Mouse (Mus musculus): ENCODE data around the gene Utrn.
A peak's percentile ranks its signal among the peaks of the same experiment; 100 is the strongest.

The Utrn gene

DNA sequence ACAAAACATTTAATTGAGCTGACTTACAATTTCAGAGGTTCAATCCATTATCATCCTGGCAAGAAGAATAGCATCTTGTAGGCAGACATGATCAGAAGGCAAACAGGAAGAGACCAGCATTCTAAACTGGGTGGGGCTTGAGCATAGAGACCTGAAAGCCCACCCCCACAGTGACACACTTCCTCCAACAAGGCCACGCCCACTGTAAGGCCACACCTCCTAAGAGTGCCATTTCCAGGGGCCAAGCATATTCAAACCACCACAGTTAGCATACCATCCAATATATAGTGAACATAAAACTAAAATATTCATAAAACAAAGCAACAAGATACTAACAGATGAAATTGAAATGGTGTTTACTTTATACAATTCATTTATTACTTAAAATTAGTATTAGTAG is 283.0 kb downstream of the Utrn start:
- no peak for DNase-seq

GRCm38 (mm10) chr10:12583473-12583872 is 285.7 kb downstream of the Utrn start:
- DNase-seq, result no peak

DNA sequence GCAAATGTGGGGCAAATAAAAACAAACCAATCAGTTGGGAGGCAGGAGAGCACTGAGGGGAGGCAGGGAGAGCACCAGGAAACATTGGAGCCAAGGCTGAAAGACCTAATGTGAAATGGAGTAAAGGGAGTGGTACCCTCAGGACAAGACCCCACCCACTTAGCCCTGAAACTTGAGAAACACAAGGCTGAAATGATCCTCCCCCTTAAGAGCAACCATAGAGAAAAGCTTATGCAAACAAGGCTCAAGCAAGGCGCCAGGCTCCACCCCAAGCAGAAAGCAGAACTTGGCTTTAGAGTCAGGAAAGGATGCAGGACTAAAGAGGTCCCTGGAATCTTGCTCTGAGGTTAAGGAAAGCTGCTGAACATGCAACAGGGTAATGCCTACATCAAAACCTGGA is 290.1 kb downstream of the Utrn start:
- peak; percentile 10 to 26 for DNase-seq

DNA sequence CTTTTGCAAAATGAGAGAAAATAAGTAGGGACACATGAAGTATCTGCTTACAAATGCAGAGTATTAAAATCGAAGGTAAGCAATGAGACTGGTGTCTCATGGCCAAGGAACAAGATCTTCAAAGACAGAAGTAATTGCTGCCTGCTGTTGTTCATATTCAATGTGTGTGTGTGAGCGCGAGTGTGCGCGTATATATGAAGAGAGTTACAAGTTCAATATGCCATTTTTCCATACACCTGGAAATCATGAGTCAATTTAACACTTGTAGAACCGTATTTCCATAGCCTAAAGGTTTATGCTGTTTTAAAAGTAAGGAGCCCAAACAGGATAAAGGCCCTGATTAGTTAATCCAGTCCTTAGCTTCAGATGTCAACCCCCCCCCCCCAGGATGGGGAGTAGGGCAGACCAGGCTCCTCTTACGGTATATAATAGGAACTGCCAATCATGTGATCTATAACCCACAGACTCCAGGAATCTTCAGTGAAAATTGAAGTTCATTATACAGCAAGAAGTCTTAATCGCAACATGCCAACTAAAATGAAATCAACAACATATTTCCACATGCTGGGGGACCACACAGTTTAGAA is 293.2 kb downstream of the Utrn start:
- no peak for DNase-seq

DNA sequence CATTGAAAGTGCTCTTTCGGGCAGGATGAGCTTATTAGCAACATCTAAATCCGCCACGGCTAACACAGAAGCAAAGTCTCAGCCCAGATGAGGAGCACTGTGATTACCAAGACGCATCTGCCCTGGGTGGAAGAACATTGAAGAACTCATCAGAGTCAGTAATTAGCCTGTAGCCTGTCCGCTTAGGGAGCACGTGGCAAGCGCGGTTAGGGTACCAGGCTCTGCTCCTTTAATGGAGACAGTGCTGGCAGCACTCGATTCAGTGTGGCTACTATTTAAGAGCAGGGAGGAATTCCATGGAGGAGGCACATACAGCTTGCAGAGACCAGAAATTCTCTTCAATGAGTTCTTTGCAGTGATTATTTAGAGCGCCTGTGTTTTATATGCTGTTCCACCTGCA is 294.4 kb downstream of the Utrn start:
- DNase-seq, result no peak

DNA sequence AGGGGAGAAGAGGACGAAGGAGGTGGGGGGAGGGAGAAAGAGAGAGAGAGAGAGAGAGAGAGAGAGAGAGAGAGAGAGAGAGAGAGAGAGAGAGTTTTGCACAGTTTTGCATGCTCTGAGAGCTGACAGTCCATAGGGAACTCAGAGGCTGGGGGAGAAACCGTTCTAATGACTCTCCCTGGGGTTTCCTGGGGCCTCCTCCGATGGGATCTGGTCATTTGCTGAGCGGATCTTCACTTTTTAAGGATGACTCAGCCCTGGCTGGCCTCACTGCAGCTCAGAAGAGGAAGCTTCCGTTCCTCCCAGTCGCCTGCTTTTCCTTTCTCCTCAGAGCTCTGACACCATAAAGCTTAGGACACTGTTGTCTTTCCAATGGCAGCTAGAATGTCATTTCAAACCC is 295.6 kb downstream of the Utrn start:
- peak in 1 of 2 experiments; percentile 2 for DNase-seq

DNA sequence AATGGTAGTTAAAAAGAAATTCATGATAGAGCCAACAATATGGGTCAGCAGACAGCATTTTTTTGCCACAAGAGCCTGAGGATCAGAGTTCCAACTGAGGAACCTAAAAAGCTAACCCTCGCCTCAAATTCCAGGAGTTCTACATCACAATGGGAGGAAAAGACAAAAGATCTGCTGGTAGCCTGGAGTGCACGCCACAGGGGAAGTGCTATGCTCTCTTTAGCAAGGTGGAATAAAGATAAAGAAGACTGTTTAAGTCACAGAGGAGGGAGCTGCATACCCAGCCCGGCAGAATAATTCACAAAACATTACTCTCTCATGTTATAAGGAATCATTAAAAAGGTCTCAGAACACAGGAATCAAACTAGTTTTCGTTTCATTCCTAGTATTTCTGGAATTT is 296.4 kb downstream of the Utrn start:
- no peak for DNase-seq

GRCm38 (mm10) chr10:12564425-12564824 is 304.7 kb downstream of the Utrn start:
- no peak for DNase-seq

- DNase-seq, result no peak
Measured at GRCm38 (mm10) chr10:12558810-12559209, 310.4 kb downstream of the Utrn start.

GRCm38 (mm10) chr10:12554090-12554718 is 315.0 kb downstream of the Utrn start:
- DNase-seq, result no peak

DNA sequence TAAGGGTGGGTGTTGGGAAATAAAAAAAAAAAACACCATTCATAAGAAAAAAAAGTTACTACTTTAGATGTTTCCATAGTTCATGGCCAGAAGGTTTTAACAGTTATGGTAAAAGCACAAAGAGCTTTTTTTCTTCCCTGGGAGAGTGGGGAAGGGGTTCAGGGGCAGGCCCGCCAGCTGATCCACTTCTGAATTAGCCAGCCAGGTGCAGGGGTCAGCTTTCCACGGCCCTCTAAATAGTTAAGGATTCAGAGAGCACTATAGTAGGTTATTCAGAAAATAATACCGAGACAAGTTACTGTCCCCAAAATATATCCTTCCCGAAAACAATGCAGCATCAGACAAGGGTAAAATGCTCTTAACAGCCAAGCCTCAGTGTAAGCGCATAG is 316.3 kb downstream of the Utrn start:
- no peak for DNase-seq

DNA sequence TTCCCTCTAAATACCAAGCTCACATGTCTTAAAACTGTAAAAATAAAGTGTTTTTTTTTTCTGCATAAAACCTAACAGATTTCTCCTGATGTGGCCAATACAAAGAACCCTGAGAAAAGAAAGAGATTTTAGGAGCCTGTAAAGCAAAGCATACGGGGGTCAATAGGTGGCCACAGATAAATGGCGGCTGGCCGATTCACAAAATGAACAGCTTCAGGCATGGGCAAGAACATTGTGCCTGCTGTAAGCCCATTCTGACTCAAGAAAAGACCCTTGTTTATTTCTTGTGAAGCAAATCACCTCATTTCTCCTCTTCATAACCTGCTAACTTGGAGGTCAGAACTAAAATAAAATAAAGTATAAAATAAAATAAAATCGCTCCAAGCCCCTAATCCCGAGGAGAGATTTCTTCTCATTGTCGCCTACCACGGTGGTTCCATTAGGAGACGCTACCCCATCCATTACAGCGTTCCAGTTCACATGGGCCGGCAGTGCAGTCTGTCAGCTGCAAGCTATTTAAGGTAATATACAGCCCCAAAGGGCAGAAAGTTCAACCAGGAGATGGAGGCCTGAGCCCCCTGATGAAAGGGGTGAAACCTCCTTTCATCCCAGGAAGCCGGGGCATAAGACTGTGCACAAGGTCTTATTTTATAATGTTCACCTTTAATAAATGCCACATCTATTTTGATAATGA is 316.8 kb downstream of the Utrn start:
- DNase-seq, result no peak

GRCm38 (mm10) chr10:12551735-12552134 is 317.4 kb downstream of the Utrn start:
- DNase-seq, result no peak

GRCm38 (mm10) chr10:12549945-12550540 is 319.1 kb downstream of the Utrn start:
- DNase-seq, result peak in 1 of 2 experiments; percentile 29

GRCm38 (mm10) chr10:12549261-12549660 is 319.9 kb downstream of the Utrn start:
- no peak for DNase-seq

DNA sequence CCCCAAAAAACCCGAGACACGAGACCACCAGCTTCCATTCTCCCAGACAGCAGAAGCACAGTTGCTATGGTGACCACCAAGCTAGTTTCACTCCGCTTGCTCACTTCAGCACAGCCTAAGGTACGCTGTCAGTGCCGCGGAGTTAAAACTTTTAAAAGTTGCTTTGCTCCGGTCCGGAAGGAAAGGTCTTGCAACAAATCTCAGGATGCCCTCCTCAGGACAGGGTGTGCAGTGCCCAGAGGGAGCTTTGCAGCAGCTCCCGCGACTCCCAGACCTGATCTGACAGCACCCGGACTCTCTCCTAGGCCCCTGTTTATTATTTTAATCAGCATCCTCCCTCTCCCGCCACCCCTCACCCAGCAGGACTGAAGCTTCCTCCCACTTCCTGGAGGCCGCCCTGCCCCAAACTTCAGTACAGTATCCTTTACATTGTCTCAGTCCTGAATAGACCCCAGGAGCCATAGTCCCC is 320.5 kb downstream of the Utrn start:
- DNase-seq, result peak; percentile 31 to 52

DNA sequence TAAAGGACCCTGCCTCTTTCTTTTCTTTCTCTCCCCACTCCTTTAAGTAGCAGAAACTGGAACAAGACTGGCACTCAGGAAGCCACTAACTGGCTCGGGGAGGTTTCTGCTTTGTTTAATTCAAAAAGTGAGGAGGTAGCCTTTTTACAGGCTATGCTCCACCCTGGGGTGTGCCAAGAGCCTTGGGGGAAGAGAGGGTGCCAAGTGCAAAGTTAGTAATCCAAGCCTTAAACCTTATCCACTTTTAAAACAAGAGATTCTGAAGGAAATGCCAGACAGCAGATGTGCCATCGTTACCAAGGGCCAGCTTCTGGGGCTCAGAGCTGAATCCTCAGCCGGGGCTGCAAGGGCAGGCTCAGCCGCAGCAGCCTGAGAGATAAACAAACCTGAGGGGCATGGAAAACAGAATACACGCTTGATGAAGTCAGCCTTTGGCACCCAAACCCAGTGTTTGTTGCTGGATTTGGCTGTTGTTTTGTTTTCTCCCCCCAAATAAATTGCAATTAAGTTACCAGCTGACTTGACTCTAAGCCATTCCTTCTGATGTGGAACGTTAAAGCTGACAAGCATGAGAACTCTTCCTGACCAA is 322.0 kb downstream of the Utrn start:
- peak in 1 of 2 experiments; percentile 4 for DNase-seq

DNA sequence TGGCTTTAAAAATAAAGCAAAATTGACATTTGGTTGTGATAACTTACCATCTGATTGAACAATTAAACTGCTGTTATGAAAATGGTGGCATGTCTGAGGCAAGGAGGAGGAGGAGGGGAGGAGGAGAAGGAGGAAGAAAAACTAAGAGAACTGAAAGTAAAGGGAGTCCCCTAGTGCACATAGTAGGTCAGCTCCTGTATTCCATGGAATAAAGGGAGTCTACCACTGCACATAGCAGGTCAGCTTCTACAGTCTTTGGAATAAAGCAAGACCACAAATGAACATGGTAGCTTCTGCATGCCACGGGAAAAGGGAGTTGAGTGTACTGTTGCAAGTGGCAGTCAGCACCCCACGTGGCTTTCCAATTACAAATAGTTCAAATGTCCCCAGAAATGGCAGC is 323.7 kb downstream of the Utrn start:
- no peak for DNase-seq

DNA sequence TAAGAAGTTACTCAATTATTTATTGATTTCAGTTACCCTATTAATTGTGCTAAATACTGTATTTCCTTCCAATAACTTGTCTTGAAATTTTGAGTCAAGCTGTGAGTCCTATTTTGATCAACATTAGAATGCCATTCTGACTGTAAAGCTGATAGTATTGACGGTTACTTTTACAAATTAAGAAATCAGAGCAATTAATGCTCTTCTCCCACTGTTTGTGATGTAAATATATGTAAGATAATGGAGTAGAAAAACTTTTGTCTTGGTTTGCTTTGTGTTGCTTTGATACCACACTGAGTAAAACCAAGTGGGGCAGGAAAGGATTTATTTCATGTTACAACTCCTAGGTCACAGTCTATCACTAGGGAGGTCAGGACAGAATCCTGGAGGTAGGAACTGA is 327.4 kb downstream of the Utrn start:
- DNase-seq, result no peak

GRCm38 (mm10) chr10:12535272-12535671 is 333.9 kb downstream of the Utrn start:
- no peak for DNase-seq

GRCm38 (mm10) chr10:12534801-12535200 is 334.4 kb downstream of the Utrn start:
- no peak for DNase-seq

- DNase-seq, result no peak
Measured at GRCm38 (mm10) chr10:12534301-12534700, 334.9 kb downstream of the Utrn start.

- no peak for DNase-seq
Measured at GRCm38 (mm10) chr10:12522078-12522477, 347.1 kb downstream of the Utrn start.

All from lung, adult 18-20 months (tissue).